Mouse (Mus musculus) fat pad, adult 2 months (tissue): ENCODE measurements around the gene Slc41a1.

Experiments used
- DNase-seq: peaks from one replicate; pipeline ENCODE4 v3.0.0-alpha.2; 2011; ENCODE audit warnings: low read depth, low spot score; ENCODE audit errors: extremely low read depth

Slc41a1 gene

DNA sequence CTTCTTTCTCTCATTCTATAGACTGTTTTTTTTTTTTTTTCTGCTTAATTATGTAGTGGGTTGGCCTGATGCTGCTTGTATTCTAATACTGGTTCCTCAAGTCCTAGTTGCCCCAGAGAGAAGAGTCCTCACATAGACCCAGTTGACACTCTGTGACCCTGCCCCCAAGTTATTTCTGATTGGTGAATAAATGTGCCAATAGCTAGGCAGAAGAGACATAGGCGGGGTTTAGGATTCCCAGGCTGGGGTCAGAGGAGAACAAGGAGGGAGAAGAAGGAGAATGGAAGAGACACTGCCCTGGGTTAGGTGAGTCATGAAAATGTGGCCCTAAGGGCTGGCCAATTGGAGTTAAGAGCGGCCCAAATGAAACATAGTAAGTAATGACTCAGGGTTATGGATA is 52.5 kb downstream of the Slc41a1 start:
- DNase-seq = no peak

DNA sequence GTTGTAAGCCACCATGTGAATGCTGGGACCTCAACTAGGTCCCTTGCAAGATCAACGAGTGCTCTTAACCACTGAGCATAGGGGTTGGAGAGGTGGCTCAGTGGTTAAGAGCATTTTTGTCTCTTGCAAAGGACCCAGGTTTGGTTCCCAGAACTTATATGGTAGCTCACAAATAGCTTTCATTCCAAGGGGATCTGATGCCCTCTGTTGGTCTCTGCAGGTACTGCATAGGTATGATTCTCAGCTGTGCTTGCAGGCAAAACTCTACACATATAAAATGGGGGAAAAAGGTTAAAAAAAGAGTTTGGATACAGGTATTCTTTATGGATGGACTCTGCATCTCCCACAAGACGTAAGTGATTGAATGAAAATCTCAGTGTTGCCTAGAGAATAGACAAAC is 55.5 kb downstream of the Slc41a1 start:
- no peak for DNase-seq

GRCm38 (mm10) chr1:131886173-131886572 is 58.9 kb downstream of the Slc41a1 start:
- DNase-seq = no peak

- no peak for DNase-seq
Observed at GRCm38 (mm10) chr1:131886641-131887040, 59.3 kb downstream of the Slc41a1 start.

DNA sequence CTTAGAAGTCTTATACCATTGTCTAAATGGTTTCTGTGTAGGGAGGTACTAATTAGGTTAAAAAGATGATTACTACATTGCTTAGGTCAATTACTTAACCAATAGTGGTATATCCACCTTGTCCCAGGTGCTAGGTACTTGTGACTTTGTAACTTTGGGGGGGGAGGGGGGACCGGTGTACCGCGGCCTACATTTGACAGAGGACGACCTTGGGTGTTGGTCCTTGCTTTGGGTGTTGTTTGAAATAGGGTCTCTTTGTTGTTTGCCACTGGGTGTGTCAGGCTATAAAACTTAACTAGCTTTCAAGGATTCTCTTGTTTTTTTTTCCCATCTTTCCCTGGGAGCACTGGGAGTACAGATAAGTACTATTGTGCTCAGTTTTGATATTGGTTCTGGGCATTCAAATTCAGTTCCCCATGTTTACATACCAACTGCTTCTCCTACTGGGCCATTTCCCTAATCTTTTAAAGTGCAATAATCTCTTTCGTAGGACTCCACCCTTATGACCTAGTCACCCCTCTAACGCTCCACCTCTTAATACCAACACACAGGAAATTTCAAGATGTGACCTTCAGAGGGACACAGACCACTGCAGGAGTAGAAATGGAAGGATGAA is 62.9 kb downstream of the Slc41a1 start:
- DNase-seq = no peak

DNA sequence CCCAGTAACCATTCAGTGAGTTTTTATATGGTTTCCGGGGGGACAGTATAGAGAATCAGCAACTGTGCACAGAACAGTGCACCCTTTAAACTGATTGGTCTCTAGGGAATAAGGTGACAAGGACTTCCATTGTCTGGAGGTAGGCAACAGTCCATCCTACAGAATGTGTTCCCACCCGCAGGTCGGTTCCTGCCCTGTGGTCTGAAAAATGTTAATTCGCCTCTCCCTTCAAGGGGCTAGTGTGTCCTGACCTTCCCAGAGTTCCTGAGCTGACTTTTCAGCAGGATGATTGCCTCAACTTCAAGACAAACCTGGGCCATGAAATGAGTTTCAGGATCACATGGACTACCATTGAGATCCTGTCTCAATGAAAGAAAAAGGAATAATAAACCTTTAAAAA is 64.1 kb downstream of the Slc41a1 start:
- no peak for DNase-seq
